Mouse (Mus musculus): ENCODE results near the gene Eif4e.

DNA sequence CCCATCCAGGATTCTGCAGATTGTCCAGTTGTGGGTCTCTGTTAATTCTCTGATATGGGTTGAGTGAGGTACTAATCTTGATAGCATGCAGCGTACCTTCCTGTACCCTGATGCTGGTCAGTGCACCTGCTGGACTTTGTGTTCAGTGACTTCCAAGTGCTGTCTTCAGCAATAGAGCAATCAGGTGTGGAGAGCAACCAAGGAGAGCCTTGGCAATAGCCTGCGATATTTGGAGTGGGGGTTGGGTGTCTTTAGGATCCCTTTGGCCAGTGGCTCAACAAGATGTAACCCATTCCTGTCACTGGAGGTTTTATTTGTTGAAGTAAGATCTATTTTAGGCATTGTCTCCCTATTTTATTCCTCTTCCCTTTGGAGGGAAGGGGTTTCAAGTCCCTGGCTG lies 10.1 kb downstream of the Eif4e start:
- TF ChIP-seq CTCF (IDR thresholded peaks at IDR 0.05; ENCODE audit: low read depth, low read length) = no peak
- TF ChIP-seq POLR2A (IDR thresholded peaks at IDR 0.05; ENCODE audit: extremely low read depth, insufficient read depth, low read length) = no peak

Measured in liver, adult 2 months (tissue).